Mouse (Mus musculus): ENCODE data around the gene Ripor3.

DNA sequence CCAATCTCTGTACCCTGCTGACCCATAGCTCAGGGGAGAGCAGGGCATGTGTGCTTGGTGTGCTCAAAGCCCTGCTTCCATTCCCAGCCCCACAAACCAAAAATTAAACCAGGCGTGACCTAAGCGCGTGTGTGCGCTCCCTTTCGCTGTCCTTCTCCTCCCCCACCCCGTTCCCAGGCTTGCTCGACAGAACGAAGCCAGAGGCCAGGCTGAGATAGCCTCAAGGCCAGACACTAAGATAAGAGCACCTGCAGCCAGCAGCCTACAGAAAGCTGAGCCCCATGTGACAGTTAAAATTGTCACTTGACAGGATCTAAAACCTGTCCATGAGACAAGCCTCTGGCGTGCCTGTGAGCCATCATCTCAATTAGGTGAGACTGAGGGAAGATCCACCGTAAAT, 23.5 kb upstream of the Ripor3 start:
- no peak for TF ChIP-seq EP300 (optimal IDR thresholded peaks at IDR 0.05)
- no peak for TF ChIP-seq CTCF (IDR thresholded peaks at IDR 0.05; ENCODE audit: low read depth)

Data from stomach, postnatal 0 days (tissue).